In genomic region chr2:30132801-30133612, GRCm38 (mm10) we compare ENCODE assay signal across 8 mouse cellular contexts. TPM values are rescaled to one million over a fixed set of nuclear protein-coding genes. Genes with fewer than 3 reads are reported as not detected.
A peak's percentile ranks its signal among the peaks of the same experiment; 100 is the strongest.
DNase-seq lines count a peak whose midpoint lies in the region; ATAC-seq and TF ChIP-seq lines count a peak whose summit lies in the region.

No protein-coding gene starts in this region.

- peak overlapping the region; percentile 78 for H3K27ac ChIP-seq in forebrain, embryonic 15.5 days (replicated peaks)
- H3K27ac ChIP-seq in intestine, embryonic 15.5 days = peak overlapping the region; percentile 85
- H3K27ac ChIP-seq in liver, postnatal 0 days (ENCODE audit: low read depth) = peak overlapping the region; percentile 91

- DNase-seq in A20 (ENCODE audit: low read depth, low spot score) = peak; percentile 21
- peak; percentile 68 for DNase-seq in Muller cell, postnatal 12 days (ENCODE audit: inconsistent ontology term)
- DNase-seq in liver, postnatal 0 days = peak; percentile 38
- DNase-seq in skeletal muscle tissue, adult 2 months (ENCODE audit: low read depth, low spot score) = peak; percentile 43

- TF ChIP-seq EP300 in liver, postnatal 0 days (IDR thresholded peaks at IDR 0.05; ENCODE audit: low read depth) = no peak; the same call in 1 of the 2 replicates

- peak overlapping the region; percentile 82 for H3K9ac ChIP-seq in forebrain, embryonic 15.5 days (replicated peaks)
- H3K9ac ChIP-seq in intestine, embryonic 15.5 days = peak overlapping the region; percentile 84
- peak overlapping the region; percentile 64 for H3K9ac ChIP-seq in liver, postnatal 0 days (replicated peaks)

- peaks cover 16% of the 10 kb centered on the region; the same call in 1 of the 2 replicates for H3K36me3 ChIP-seq in forebrain, embryonic 15.5 days
- H3K36me3 ChIP-seq in intestine, embryonic 15.5 days = peaks cover 9% of the 10 kb centered on the region
- H3K36me3 ChIP-seq in liver, postnatal 0 days (replicated peaks; ENCODE audit: insufficient read depth, low read length) = peaks cover 9% of the 10 kb centered on the region; the same call in 1 of the 2 replicates

- H3K4me3 ChIP-seq in forebrain, embryonic 15.5 days = peak overlapping the region; percentile 94
- peak overlapping the region; percentile 84 for H3K4me3 ChIP-seq in intestine, embryonic 15.5 days (replicated peaks)
- peak overlapping the region; percentile 69 for H3K4me3 ChIP-seq in liver, postnatal 0 days (ENCODE audit: low read depth, low read length)

- H3K4me1 ChIP-seq in forebrain, embryonic 15.5 days = peaks cover 21% of the 10 kb centered on the region
- peaks cover 25% of the 10 kb centered on the region for H3K4me1 ChIP-seq in intestine, embryonic 15.5 days (replicated peaks)
- H3K4me1 ChIP-seq in liver, postnatal 0 days (ENCODE audit: insufficient read depth) = peaks cover 16% of the 10 kb centered on the region

- H3K27me3 ChIP-seq in forebrain, embryonic 15.5 days = no peaks in the 10 kb centered on the region
- no peaks in the 10 kb centered on the region for H3K27me3 ChIP-seq in intestine, embryonic 15.5 days (replicated peaks)
- no peaks in the 10 kb centered on the region for H3K27me3 ChIP-seq in liver, postnatal 0 days (ENCODE audit: insufficient read depth, low read length)

- H3K4me2 ChIP-seq in forebrain, embryonic 15.5 days (replicated peaks) = peak overlapping the region; percentile 80
- peak overlapping the region; percentile 80 for H3K4me2 ChIP-seq in intestine, embryonic 15.5 days (replicated peaks)
- peak overlapping the region; percentile 87 for H3K4me2 ChIP-seq in liver, postnatal 0 days (ENCODE audit: low read depth, low read length)

- H3K9me3 ChIP-seq in forebrain, embryonic 15.5 days = no peaks in the 10 kb centered on the region
- H3K9me3 ChIP-seq in intestine, embryonic 15.5 days = no peaks in the 10 kb centered on the region
- no peaks in the 10 kb centered on the region for H3K9me3 ChIP-seq in liver, postnatal 0 days (ENCODE audit: low read length)

- 20% methylated on average over 16 of the region's 16 CpGs for WGBS in forebrain, embryonic 15.5 days
- 11% methylated on average over 16 of the region's 16 CpGs for WGBS in intestine, embryonic 15.5 days
- 27% methylated on average over 16 of the region's 16 CpGs for WGBS in liver, postnatal 0 days (ENCODE audit: insufficient replicate concordance)

- TF ChIP-seq CTCF in liver, postnatal 0 days (IDR thresholded peaks at IDR 0.05; ENCODE audit: low read depth) = no peak

- no peak for ATAC-seq in forebrain, embryonic 15.5 days (replicated peaks)
- ATAC-seq in intestine, embryonic 15.5 days = peak; percentile 72
- peak; percentile 49 for ATAC-seq in liver, postnatal 0 days
- no peak; the same call in none of the 2 replicates for ATAC-seq in erythroid progenitor cell, adult 5-6 weeks (replicated peaks; ENCODE audit: low FRiP score, poor library complexity, severe bottlenecking)
- no peak for ATAC-seq in frontal cortex, adult (ENCODE audit: low TSS enrichment)

RNA-seq across cellular contexts. Expression of gene Tbc1d13, which starts 0.5 kb away (rescaled TPM):
- polyA plus RNA-seq in forebrain, embryonic 15.5 days (2015; fragmentation: Nextera tagmentation; extraction: Ambion mirVana) = 9.7 and 10.9 TPM in 2 replicates
- polyA plus RNA-seq in intestine, embryonic 15.5 days (2015; fragmentation: Nextera tagmentation; extraction: Ambion mirVana) = 7.8 and 8.2 TPM in 2 replicates
- 1.8 and 2.0 TPM in 2 replicates for polyA plus RNA-seq in liver, postnatal 0 days (2015; fragmentation: Nextera tagmentation; extraction: Ambion mirVana)
- 4.7 and 9.2 TPM in 2 replicates for total RNA-seq in erythroid progenitor cell, adult 5-6 weeks (2015; ENCODE audit: low replicate concordance)
- total RNA-seq in erythroid progenitor cell, adult 5-6 weeks (2017; ENCODE audit: low replicate concordance) = 4.8 and 13.2 TPM in 2 replicates

RNA-seq across cellular contexts. Expression of gene Zer1, which starts 8.6 kb away (rescaled TPM):
- polyA plus RNA-seq in forebrain, embryonic 15.5 days (2015; fragmentation: Nextera tagmentation; extraction: Ambion mirVana) = 14.5 and 15.0 TPM in 2 replicates
- polyA plus RNA-seq in intestine, embryonic 15.5 days (2015; fragmentation: Nextera tagmentation; extraction: Ambion mirVana) = 5.0 and 5.6 TPM in 2 replicates
- 1.6 and 1.8 TPM in 2 replicates for polyA plus RNA-seq in liver, postnatal 0 days (2015; fragmentation: Nextera tagmentation; extraction: Ambion mirVana)
- 10.9 and 27.4 TPM in 2 replicates for total RNA-seq in erythroid progenitor cell, adult 5-6 weeks (2015; ENCODE audit: low replicate concordance)
- 6.7 and 11.7 TPM in 2 replicates for total RNA-seq in erythroid progenitor cell, adult 5-6 weeks (2017; ENCODE audit: low replicate concordance)

RNA-seq across cellular contexts. Expression of gene Endog, which starts 38.3 kb away (rescaled TPM):
- 13.6 and 14.7 TPM in 2 replicates for polyA plus RNA-seq in forebrain, embryonic 15.5 days (2015; fragmentation: Nextera tagmentation; extraction: Ambion mirVana)
- polyA plus RNA-seq in intestine, embryonic 15.5 days (2015; fragmentation: Nextera tagmentation; extraction: Ambion mirVana) = 40.9 and 41.9 TPM in 2 replicates
- polyA plus RNA-seq in liver, postnatal 0 days (2015; fragmentation: Nextera tagmentation; extraction: Ambion mirVana) = 51.2 and 56.3 TPM in 2 replicates
- total RNA-seq in erythroid progenitor cell, adult 5-6 weeks (2015; ENCODE audit: low replicate concordance) = not detected in 2 replicates
- total RNA-seq in erythroid progenitor cell, adult 5-6 weeks (2017; ENCODE audit: low replicate concordance) = 1.7 TPM in 1 of 2 replicates, not detected in the other

RNA-seq across cellular contexts. Expression of gene Zdhhc12, which starts 39.6 kb away (rescaled TPM):
- polyA plus RNA-seq in forebrain, embryonic 15.5 days (2015; fragmentation: Nextera tagmentation; extraction: Ambion mirVana) = 16.7 and 18.6 TPM in 2 replicates
- polyA plus RNA-seq in intestine, embryonic 15.5 days (2015; fragmentation: Nextera tagmentation; extraction: Ambion mirVana) = 59.8 and 70.4 TPM in 2 replicates
- 25.1 and 27.0 TPM in 2 replicates for polyA plus RNA-seq in liver, postnatal 0 days (2015; fragmentation: Nextera tagmentation; extraction: Ambion mirVana)
- 8.6 and 13.4 TPM in 2 replicates for total RNA-seq in erythroid progenitor cell, adult 5-6 weeks (2015; ENCODE audit: low replicate concordance)
- 2.3 and 4.0 TPM in 2 replicates for total RNA-seq in erythroid progenitor cell, adult 5-6 weeks (2017; ENCODE audit: low replicate concordance)

RNA-seq across cellular contexts. Expression of gene Spout1, which starts 45.3 kb away (rescaled TPM):
- polyA plus RNA-seq in forebrain, embryonic 15.5 days (2015; fragmentation: Nextera tagmentation; extraction: Ambion mirVana) = 62.4 and 63.3 TPM in 2 replicates
- polyA plus RNA-seq in intestine, embryonic 15.5 days (2015; fragmentation: Nextera tagmentation; extraction: Ambion mirVana) = 59.9 and 62.9 TPM in 2 replicates
- 12.8 and 13.7 TPM in 2 replicates for polyA plus RNA-seq in liver, postnatal 0 days (2015; fragmentation: Nextera tagmentation; extraction: Ambion mirVana)
- 2.9 and 10.5 TPM in 2 replicates for total RNA-seq in erythroid progenitor cell, adult 5-6 weeks (2015; ENCODE audit: low replicate concordance)
- total RNA-seq in erythroid progenitor cell, adult 5-6 weeks (2017; ENCODE audit: low replicate concordance) = 3.5 and 7.6 TPM in 2 replicates

Comparison
In these comparisons a context has a peak if more than half of its experiments do, and no peak if none do; other contexts are left out.
1. ATAC-seq: peak in intestine, embryonic 15.5 days (single experiment) and liver, postnatal 0 days (single experiment); none in forebrain, embryonic 15.5 days (single experiment), erythroid progenitor cell, adult 5-6 weeks (single experiment) and frontal cortex, adult (single experiment).
2. Peak in every context shown above with its lines, with median percentiles within 50 percentile points of each other: DNase-seq, H3K27ac ChIP-seq, H3K4me2 ChIP-seq, H3K4me3 ChIP-seq and H3K9ac ChIP-seq.